21 mouse cellular contexts compared by ENCODE assay signal in the genomic region with DNA sequence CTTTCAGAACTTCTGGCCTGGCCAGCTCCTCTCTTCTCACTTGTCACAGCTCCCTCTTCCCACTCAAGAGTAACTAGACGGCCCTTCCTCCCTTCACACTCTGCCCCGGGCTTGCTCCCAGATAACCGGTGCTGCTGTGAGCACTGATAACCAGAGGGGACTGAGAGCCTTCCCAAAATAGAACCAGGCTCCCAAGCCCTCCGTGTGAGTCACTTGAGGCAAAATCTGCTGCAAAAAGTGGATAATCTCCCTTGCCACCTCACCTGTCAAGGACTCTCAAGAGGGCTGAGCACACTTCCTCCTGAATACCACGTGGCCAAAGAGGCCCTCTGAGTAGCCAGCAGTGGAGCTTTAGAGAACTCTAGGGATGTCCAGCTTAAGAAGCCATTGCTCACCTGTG.
A peak's percentile ranks its signal among the peaks of the same experiment; 100 is the strongest.
DNase-seq lines count a peak whose midpoint lies in the region; ATAC-seq lines count a peak whose summit lies in the region.
"Had no signal": no experiment of that assay in that cellular context is flagged by ENCODE, and none has a peak within 500 bp of the region (broad histone marks: within the 10 kb centered on the region; RNA-seq: fewer than 3 reads in every experiment).

No protein-coding gene starts in this region.

- intact Hi-C loops in heart, postnatal 10 days (cut with DNase I) = no loop called here

- no peak overlapping the region for H3K4me3 ChIP-seq in lung, embryonic 15.5 days
- no peak overlapping the region for H3K4me3 ChIP-seq in limb, embryonic 10.5 days
- H3K4me3 ChIP-seq: embryonic facial prominence, embryonic 12.5 days; forebrain, embryonic 12.5 days; hindbrain, embryonic 15.5 days had no signal

- 0 out of 2 replicates have a peak, but pooled peaks have one; percentile 46 for ATAC-seq in lung, embryonic 15.5 days (ENCODE audit: borderline replicate concordance, extremely low read depth, low FRiP score, low TSS enrichment)
- ATAC-seq: liver, postnatal 0 days had no signal

- peaks cover 9% of the 10 kb centered on the region; the same call in 1 of the 2 replicates for H3K4me1 ChIP-seq in lung, embryonic 15.5 days
- H3K4me1 ChIP-seq in limb, embryonic 10.5 days = peaks cover 9% of the 10 kb centered on the region

- H3K9me3 ChIP-seq in lung, embryonic 15.5 days = no peaks in the 10 kb centered on the region
- no peaks in the 10 kb centered on the region for H3K9me3 ChIP-seq in limb, embryonic 10.5 days (replicated peaks)
- H3K9me3 ChIP-seq: embryonic facial prominence, embryonic 12.5 days; forebrain, embryonic 12.5 days; hindbrain, embryonic 15.5 days had no signal

- H3K27ac ChIP-seq in lung, embryonic 15.5 days = no peak overlapping the region
- H3K27ac ChIP-seq in limb, embryonic 10.5 days = no peak overlapping the region
- H3K27ac ChIP-seq: embryonic facial prominence, embryonic 12.5 days; forebrain, embryonic 12.5 days; hindbrain, embryonic 15.5 days; kidney, postnatal 0 days had no signal

- no peak overlapping the region for H3K9ac ChIP-seq in lung, embryonic 15.5 days
- H3K9ac ChIP-seq: embryonic facial prominence, embryonic 12.5 days; forebrain, embryonic 12.5 days; hindbrain, embryonic 15.5 days; liver, postnatal 0 days had no signal

- peak; percentile 13 to 17 for DNase-seq in heart, adult 18-20 months
- DNase-seq in heart, adult 8-10 months (ENCODE audit: low spot score) = no peak
- DNase-seq in heart, postnatal 10 days = peak; percentile 10 to 29
- peak; percentile 58 for DNase-seq in lung, postnatal 36 days
- no peak for DNase-seq in limb, embryonic 10.5 days (ENCODE audit: low spot score)
- DNase-seq in left cerebral cortex, adult 8-10 months (ENCODE audit: low spot score in 2 of 2) = no peak
- DNase-seq in cerebellum, adult 8-10 months = no peak
- DNase-seq: adrenal gland, postnatal 14 days; cerebellum, postnatal 10 days; gastrocnemius, postnatal 25 days; kidney, adult 2 months; liver, postnatal 0 days; right cerebral cortex, adult 18-20 months; right cerebral cortex, postnatal 4 days; thymus, postnatal 36 days had no signal

- peaks cover 8% of the 10 kb centered on the region; the same call in 1 of the 2 replicates for H3K27me3 ChIP-seq in lung, embryonic 15.5 days
- peaks cover 63% of the 10 kb centered on the region for H3K27me3 ChIP-seq in limb, embryonic 10.5 days (ENCODE audit: low read depth, poor library complexity, severe bottlenecking)

- no peak overlapping the region for H3K4me2 ChIP-seq in lung, embryonic 15.5 days
- H3K4me2 ChIP-seq: embryonic facial prominence, embryonic 12.5 days; forebrain, embryonic 12.5 days; hindbrain, embryonic 15.5 days; liver, embryonic 11.5 days had no signal

- H3K36me3 ChIP-seq in lung, embryonic 15.5 days = no peaks in the 10 kb centered on the region
- H3K36me3 ChIP-seq in limb, embryonic 10.5 days = no peaks in the 10 kb centered on the region
- H3K36me3 ChIP-seq: embryonic facial prominence, embryonic 12.5 days; forebrain, embryonic 12.5 days; hindbrain, embryonic 15.5 days had no signal

- 7% methylated on average over 5 of the region's 5 CpGs for WGBS in lung, embryonic 15.5 days
- WGBS in limb, embryonic 10.5 days = 37% methylated on average over 5 of the region's 5 CpGs

Comparison
In these comparisons a context has a peak if more than half of its experiments do, and no peak if none do; other contexts are left out.
1. DNase-seq: peak in heart, adult 18-20 months (2 of 2), heart, postnatal 10 days (2 of 2) and lung, postnatal 36 days (single experiment); none in heart, adult 8-10 months (single experiment), limb, embryonic 10.5 days (single experiment), left cerebral cortex, adult 8-10 months (0 of 2) and cerebellum, adult 8-10 months (single experiment).